Mouse (Mus musculus): ENCODE data around the gene Morn1.

Gene Morn1

DNA sequence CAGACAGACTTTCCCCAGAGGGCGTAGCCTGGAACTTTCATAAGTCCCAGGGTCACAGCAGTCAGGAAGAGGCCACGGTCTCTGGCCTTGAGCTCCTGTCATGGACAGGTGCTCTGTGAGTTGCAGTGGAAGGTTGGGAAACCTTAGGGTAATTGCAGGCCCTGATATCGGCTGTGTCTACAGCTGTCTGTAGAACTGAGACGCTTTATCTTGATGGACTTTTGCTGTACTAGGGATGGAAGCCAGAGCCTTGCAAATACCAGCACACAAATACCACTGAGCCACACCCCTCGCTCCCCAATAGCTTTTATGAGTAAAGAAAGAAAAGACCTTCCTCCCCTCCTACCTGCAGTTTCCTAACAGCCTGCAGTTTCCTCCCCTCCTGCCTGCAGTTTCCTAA is 34.2 kb downstream of the Morn1 start:
- no peak for DNase-seq

- no peak for DNase-seq
Observed at GRCm38 (mm10) chr4:155121222-155121621, 34.8 kb downstream of the Morn1 start.

GRCm38 (mm10) chr4:155121915-155122443 is 35.6 kb downstream of the Morn1 start:
- no peak for DNase-seq

GRCm38 (mm10) chr4:155122444-155123040 is 36.2 kb downstream of the Morn1 start:
- peak; percentile 61 to 67 for DNase-seq

- peak; percentile 49 to 67 for DNase-seq
Observed at GRCm38 (mm10) chr4:155123868-155124534, 37.6 kb downstream of the Morn1 start.

DNA sequence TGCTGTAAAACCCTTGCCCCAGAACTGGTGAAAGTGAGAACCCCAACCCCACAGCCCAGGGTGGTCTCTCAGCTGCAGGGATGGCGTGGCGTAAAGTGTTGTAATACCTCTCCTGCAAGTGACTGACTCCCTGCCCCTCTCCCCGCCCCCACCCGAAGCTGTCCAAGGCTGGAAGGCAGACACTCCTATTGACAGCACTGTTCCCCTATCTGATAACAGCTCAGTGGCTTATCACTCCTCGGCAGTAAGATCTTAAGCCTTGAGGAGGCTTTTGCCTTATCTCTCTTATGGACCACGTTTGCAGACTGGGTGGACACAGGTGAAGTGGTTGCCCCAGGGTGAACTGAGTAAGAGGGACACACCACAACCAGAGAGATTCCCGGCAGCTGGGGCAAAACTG is 38.9 kb downstream of the Morn1 start:
- no peak for DNase-seq

GRCm38 (mm10) chr4:155126194-155126593 is 39.8 kb downstream of the Morn1 start:
- no peak for DNase-seq

- no peak for DNase-seq
Observed at GRCm38 (mm10) chr4:155126602-155127372, 40.4 kb downstream of the Morn1 start.

GRCm38 (mm10) chr4:155128411-155128810 is 42.0 kb downstream of the Morn1 start:
- no peak for DNase-seq

DNA sequence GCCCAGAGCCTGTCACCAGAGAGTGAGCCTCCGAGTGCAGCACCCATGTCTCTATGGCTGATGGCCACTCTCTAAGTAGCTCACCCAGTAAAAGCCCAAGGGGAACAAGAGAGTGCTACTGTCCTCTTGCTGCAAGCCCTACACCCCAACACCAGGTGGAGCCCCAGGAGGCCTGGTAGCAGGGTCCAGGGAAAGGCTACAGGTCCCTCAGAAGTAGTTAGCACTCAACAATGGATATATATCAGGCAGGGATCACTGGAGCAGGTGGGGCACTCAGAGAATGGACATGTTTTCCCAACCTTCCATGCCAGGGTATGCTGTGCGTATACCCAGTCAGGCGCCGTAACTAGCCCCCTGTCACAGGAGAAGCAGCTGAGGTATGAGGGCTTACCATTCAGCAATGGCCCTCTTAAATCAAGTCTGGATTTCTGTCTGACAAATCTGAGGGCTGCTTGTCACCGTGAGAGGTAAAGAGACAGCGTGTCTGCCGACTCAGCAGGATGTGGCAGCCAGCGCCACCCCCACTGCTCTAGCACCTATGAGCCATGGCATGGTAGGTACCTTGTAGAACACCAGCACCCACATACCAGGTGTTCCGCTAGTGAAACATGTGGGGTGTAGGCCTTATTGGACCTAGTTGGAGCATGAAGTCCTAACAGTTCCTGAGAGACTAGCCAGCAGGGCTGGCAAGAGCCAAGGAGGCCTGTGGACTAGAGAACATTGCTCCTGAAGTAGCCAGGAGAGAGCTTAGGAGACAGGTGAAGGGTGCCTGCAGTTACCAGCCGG is 42.9 kb downstream of the Morn1 start:
- peak; percentile 71 to 77 for DNase-seq

DNA sequence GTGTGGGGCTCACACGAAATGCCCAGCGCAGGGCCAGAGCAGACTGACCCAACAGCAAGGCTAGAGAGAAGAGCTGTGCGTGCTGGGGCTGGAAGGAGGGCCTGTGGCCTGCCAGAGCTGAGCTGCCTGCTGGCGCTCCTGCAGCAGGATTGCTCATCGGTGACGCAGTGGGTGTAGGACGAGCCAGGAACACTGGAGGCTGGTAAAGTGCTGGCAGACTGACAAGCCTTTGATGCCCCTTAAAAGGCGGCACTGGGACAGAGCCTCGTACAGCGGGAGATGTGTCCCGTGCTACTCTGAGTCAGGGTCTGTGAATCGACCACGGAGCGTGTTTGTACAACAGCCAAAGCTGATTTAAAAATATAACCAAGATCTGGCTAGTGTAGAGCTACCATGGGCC is 43.6 kb downstream of the Morn1 start:
- no peak for DNase-seq

DNA sequence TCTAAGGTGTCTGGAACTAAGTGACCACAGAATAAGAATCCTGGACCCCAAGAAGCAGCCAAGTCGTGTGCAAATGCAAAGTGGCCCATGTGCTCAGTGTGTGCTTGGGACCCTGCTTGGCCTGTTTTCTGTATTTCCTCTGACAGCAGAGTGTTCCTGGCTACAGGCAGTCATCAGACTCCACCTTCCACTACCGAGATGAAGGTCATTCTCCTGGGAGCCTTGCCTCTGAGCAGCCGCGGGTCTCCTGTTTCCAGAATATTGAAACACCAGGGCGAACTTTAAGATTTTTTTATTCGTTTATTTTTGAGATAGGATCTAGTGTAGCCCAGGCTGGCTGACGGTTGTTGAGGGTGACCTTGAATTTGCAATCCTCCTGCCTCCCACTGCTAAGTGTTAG is 44.2 kb downstream of the Morn1 start:
- no peak for DNase-seq

- DNase-seq, result no peak
Observed at GRCm38 (mm10) chr4:155133188-155133587, 46.8 kb downstream of the Morn1 start.

GRCm38 (mm10) chr4:155133658-155134417 is 47.5 kb downstream of the Morn1 start:
- DNase-seq, result peak; percentile 39 to 57

DNA sequence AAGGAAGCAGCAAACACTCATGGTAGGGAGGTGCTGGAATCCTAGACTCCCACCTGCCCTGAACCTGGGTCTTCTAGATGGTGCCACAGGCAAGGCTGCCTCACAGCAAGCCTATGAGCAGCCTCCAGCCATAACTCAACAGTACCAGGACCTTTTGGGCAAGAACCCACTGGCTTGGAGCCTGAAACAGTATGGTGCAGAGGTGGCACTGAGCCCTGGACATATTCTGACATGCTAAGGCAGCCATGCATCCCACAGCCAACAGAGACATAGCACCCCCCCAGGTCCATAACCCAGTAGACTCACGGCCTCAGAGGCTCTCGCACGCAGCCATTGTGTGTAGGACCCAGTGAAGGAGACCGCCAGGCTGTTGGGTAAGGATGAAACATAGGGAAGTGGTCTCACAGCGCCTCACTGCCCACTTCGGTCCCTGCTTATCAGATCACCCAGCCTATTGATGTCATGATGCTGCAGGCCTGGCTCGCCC is 48.4 kb downstream of the Morn1 start:
- DNase-seq, result no peak

GRCm38 (mm10) chr4:155135909-155136585 is 49.7 kb downstream of the Morn1 start:
- peak; percentile 86 to 93 for DNase-seq

DNA sequence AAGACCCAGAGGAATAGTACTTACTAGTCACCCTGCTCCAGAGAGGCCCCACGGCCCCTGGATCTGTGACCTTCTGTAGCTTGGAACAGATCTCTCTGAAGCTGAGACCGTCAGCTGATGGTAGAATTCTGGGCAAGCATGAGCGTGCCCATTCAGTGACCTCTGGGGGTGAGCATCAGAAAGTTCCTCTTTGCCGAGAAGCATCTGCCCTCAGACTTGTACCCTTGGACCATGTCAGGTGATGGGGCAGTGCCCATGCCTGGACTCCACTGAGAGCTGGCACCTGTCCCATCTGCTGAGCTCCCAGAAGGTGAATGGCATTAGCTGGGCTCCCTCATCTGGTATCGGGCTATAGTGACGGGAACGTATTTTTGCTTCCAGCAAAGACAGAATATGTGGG is 51.5 kb downstream of the Morn1 start:
- peak; percentile 93 to 96 for DNase-seq

DNA sequence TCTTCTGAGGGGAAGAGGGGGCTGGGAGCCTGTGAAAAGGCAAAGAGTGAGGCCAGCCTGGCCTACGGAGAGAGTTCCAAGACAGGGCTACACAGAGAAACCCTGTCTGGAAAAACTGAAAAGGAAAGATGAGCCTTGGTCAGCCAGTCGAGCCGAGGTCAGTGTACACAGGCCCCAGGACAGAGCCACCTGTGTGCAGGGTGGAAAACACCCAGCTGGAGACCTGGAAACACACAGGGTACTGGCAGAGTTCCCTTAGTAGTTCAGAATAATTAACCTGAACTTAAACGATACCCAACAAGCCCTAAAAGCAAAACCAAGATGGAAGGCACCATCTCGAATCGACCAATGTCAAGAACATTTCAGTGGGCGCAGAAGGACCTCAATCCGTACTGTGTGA is 52.1 kb downstream of the Morn1 start:
- DNase-seq, result peak; percentile 53 to 85

GRCm38 (mm10) chr4:155139281-155140045 is 53.1 kb downstream of the Morn1 start:
- no peak for DNase-seq

GRCm38 (mm10) chr4:155140150-155140549 is 53.8 kb downstream of the Morn1 start:
- no peak for DNase-seq
